Mouse (Mus musculus): ENCODE results near the gene Abhd14a. TPM values are rescaled to one million over a fixed set of nuclear protein-coding genes. Genes with fewer than 3 reads are reported as not detected.

Gene Abhd14a
- polyA plus RNA-seq (2021; fragmentation: Nextera tagmentation): 61.5 and 66.8 TPM in 2 replicates
- long read RNA-seq, experiment 1, transcript Abhd14a-202 (6 exons, 1,262 nt): major isoform, 18 of 61 reads
- long read RNA-seq, experiment 1, partial matches to known transcripts: 1 of 61 reads
- long read RNA-seq, experiment 1, other reads (novel, unspliced or antisense): 40 of 61 reads
- long read RNA-seq, experiment 2, transcript Abhd14a-202 (6 exons, 1,262 nt): major isoform, 30 of 84 reads
- long read RNA-seq, experiment 2, partial matches to known transcripts: 2 of 84 reads
- long read RNA-seq, experiment 2, other reads (novel, unspliced or antisense): 48 of 84 reads

GRCm38 (mm10) chr9:106447348-106447747, at the start of gene Abhd14a, which contains the start of gene Abhd14b:
TSS of gene Abhd14a (minus strand) at chr9:106447678.
TSS of gene Abhd14b (plus strand) at chr9:106447459.

GRCm38 (mm10) chr9:106476924-106477484, 29.5 kb upstream of the Abhd14a start, which contains the start of gene Parp3:
TSS of gene Parp3 (minus strand) at chr9:106476949.

GRCm38 (mm10) chr9:106475663-106476001, 28.2 kb upstream of the Abhd14a start, which contains the start of gene Rrp9:
TSS of gene Rrp9 (plus strand) at chr9:106475963.

GRCm38 (mm10) chr9:106465571-106466200, 18.2 kb upstream of the Abhd14a start, which contains the start of gene Gpr62:
TSS of gene Gpr62 (minus strand) at chr9:106465938.

GRCm38 (mm10) chr9:106453271-106454070, 6.0 kb upstream of the Abhd14a start, which contains the start of gene Pcbp4:
TSS of gene Pcbp4 (plus strand) at chr9:106453291.

GRCm38 (mm10) chr9:106429221-106430014, 18.1 kb downstream of the Abhd14a start, which contains the start of gene Rpl29:
TSS of gene Rpl29 (plus strand) at chr9:106429454.

Other genes starting within 250 kb of the Abhd14a start
- 16.0 and 20.8 TPM in 2 replicates for gene Ppm1m, start 247.9 kb downstream of the Abhd14a start, polyA plus RNA-seq (2021; fragmentation: Nextera tagmentation)
- gene Twf2, start 244.6 kb downstream of the Abhd14a start, polyA plus RNA-seq (2021; fragmentation: Nextera tagmentation): 58.5 and 63.2 TPM in 2 replicates
- 0.38 and 0.40 TPM in 2 replicates for gene Tlr9, start 225.1 kb downstream of the Abhd14a start, polyA plus RNA-seq (2021; fragmentation: Nextera tagmentation)
- gene Alas1, start 199.0 kb downstream of the Abhd14a start, polyA plus RNA-seq (2021; fragmentation: Nextera tagmentation): 78.2 and 79.3 TPM in 2 replicates
- 23.8 and 25.6 TPM in 2 replicates for gene Poc1a, start 166.6 kb downstream of the Abhd14a start, polyA plus RNA-seq (2021; fragmentation: Nextera tagmentation)
- gene Dusp7, start 79.0 kb downstream of the Abhd14a start, polyA plus RNA-seq (2021; fragmentation: Nextera tagmentation): 12.0 and 14.6 TPM in 2 replicates
- 582 and 680 TPM in 2 replicates for gene Rpl29, start 18.2 kb downstream of the Abhd14a start, polyA plus RNA-seq (2021; fragmentation: Nextera tagmentation)
- 7.1 and 10.5 TPM in 2 replicates for gene Acy1, start 9.4 kb downstream of the Abhd14a start, polyA plus RNA-seq (2021; fragmentation: Nextera tagmentation)
- 11.8 and 17.3 TPM in 2 replicates for gene Abhd14b, start 219 bp downstream of the Abhd14a start, polyA plus RNA-seq (2021; fragmentation: Nextera tagmentation)
- gene Pcbp4, start 5.6 kb upstream of the Abhd14a start, polyA plus RNA-seq (2021; fragmentation: Nextera tagmentation): 59.2 and 69.0 TPM in 2 replicates
- 8.8 and 11.7 TPM in 2 replicates for gene Gpr62, start 18.3 kb upstream of the Abhd14a start, polyA plus RNA-seq (2021; fragmentation: Nextera tagmentation)
- gene Rrp9, start 28.3 kb upstream of the Abhd14a start, polyA plus RNA-seq (2021; fragmentation: Nextera tagmentation): 23.3 and 24.9 TPM in 2 replicates
- gene Parp3, start 29.3 kb upstream of the Abhd14a start, polyA plus RNA-seq (2021; fragmentation: Nextera tagmentation): 3.5 and 3.9 TPM in 2 replicates
- gene Iqcf1, start 52.3 kb upstream of the Abhd14a start, polyA plus RNA-seq (2021; fragmentation: Nextera tagmentation): not detected in 2 replicates
- gene Iqcf5, start 66.9 kb upstream of the Abhd14a start, polyA plus RNA-seq (2021; fragmentation: Nextera tagmentation): not detected in 2 replicates
- not detected in 2 replicates for gene Iqcf3, start 114.0 kb upstream of the Abhd14a start, polyA plus RNA-seq (2021; fragmentation: Nextera tagmentation)
- gene Iqcf4, start 123.3 kb upstream of the Abhd14a start, polyA plus RNA-seq (2021; fragmentation: Nextera tagmentation): not detected in 2 replicates
- gene Iqcf6, start 178.9 kb upstream of the Abhd14a start, polyA plus RNA-seq (2021; fragmentation: Nextera tagmentation): not detected in 2 replicates
- gene Grm2, start 208.4 kb upstream of the Abhd14a start, polyA plus RNA-seq (2021; fragmentation: Nextera tagmentation): 25.8 and 37.1 TPM in 2 replicates
- 127 and 145 TPM in 2 replicates for gene Tex264, start 238.2 kb upstream of the Abhd14a start, polyA plus RNA-seq (2021; fragmentation: Nextera tagmentation)

Measured in layer of hippocampus, adult 6 months (tissue).